Mouse (Mus musculus) left cerebral cortex, postnatal 25 days (tissue): Measurements from ENCODE around the gene Klhdc8a. TPM values are rescaled to one million over a fixed set of nuclear protein-coding genes. Genes with fewer than 3 reads are reported as not detected.

Experiments used
- DNase-seq, 2 experiments: peaks; one replicate each; pipeline ENCODE4 v3.0.0; 2022; ENCODE audit warnings: low spot score in 2 of 2, mixed read lengths in 1 of 2
- intact Hi-C: fragments of 180-260 bp; cut with DNase I; formaldehyde crosslinking; loops from one replicate; pipeline ENCODE4 v1.15.1; 2025
- total RNA-seq, 2 experiments: library from RNA; stranded (reverse); gene quantifications; 2 replicates each; pipeline ENCODE4 v1.2.3; 2021

The Klhdc8a gene
- total RNA-seq, 2 experiments from 2014 or later = 11.3 to 14.1 TPM

- intact Hi-C loops = no loop called here
- no peak for DNase-seq
These were observed 10.4 kb upstream of the Klhdc8a start for GRCm38 (mm10) chr1:132287991-132288451.

- intact Hi-C loops = no loop called here
- peak in 1 of 2 experiments; percentile 27 for DNase-seq
These were observed 8.5 kb upstream of the Klhdc8a start for GRCm38 (mm10) chr1:132289965-132290364.

- DNase-seq = no peak
- intact Hi-C loops = no loop called here
These were observed 7.3 kb upstream of the Klhdc8a start for GRCm38 (mm10) chr1:132290921-132291675.

- intact Hi-C loops = no loop called here
These were observed 6.7 kb upstream of the Klhdc8a start for GRCm38 (mm10) chr1:132291706-132292105.

GRCm38 (mm10) chr1:132292318-132293129 is 5.9 kb upstream of the Klhdc8a start:
- intact Hi-C loops = no loop called here
- no peak for DNase-seq

More at GRCm38 (mm10) chr1:132291706-132292105, 6.7 kb upstream of the Klhdc8a start:
- DNase-seq = no peak

GRCm38 (mm10) chr1:132295506-132295905 is 2.9 kb upstream of the Klhdc8a start:
- intact Hi-C loops = no loop called here
- no peak for DNase-seq

GRCm38 (mm10) chr1:132296051-132296450 is 2.4 kb upstream of the Klhdc8a start:
- intact Hi-C loops = no loop called here
- peak in 1 of 2 experiments; percentile 65 for DNase-seq

- intact Hi-C loops = no loop called here
- peak in 1 of 2 experiments; percentile 48 for DNase-seq
These were observed 507 bp downstream of the Klhdc8a start for GRCm38 (mm10) chr1:132298801-132299464.

- intact Hi-C loops = no loop called here
- no peak for DNase-seq
These were observed 1.3 kb downstream of the Klhdc8a start for GRCm38 (mm10) chr1:132299744-132300143.

- DNase-seq = no peak
- intact Hi-C loops = no loop called here
These were observed 2.8 kb downstream of the Klhdc8a start for GRCm38 (mm10) chr1:132301242-132301641.

- intact Hi-C loops = no loop called here
These were observed 4.0 kb downstream of the Klhdc8a start for GRCm38 (mm10) chr1:132302341-132302866.

GRCm38 (mm10) chr1:132304618-132305214 is 6.3 kb downstream of the Klhdc8a start:
- DNase-seq = no peak
- intact Hi-C loops = loop anchor here (5.0 kb wide), 2 partner anchors 67 to 147 kb away; no protein-coding TSS in a partner anchor

More at GRCm38 (mm10) chr1:132302341-132302866, 4.0 kb downstream of the Klhdc8a start:
- DNase-seq = no peak

GRCm38 (mm10) chr1:132306160-132306559 is 7.7 kb downstream of the Klhdc8a start:
- intact Hi-C loops = loop anchor here (2.0 to 5.0 kb wide), 3 partner anchors 69 to 185 kb away; no protein-coding TSS in a partner anchor
- DNase-seq = peak; percentile 47 to 53

- intact Hi-C loops = loop anchor here (2.0 to 5.0 kb wide), 3 partner anchors 70 to 186 kb away; no protein-coding TSS in a partner anchor
- DNase-seq = no peak
These were observed 8.4 kb downstream of the Klhdc8a start for GRCm38 (mm10) chr1:132306808-132307207.

- DNase-seq = peak in 1 of 2 experiments; percentile 67
- intact Hi-C loops = loop anchor here (2.0 to 5.0 kb wide), 3 partner anchors 71 to 187 kb away; no protein-coding TSS in a partner anchor
These were observed 9.5 kb downstream of the Klhdc8a start for GRCm38 (mm10) chr1:132307962-132308361.

- intact Hi-C loops = loop anchor here (5.0 kb wide), 2 partner anchors 71 to 151 kb away; no protein-coding TSS in a partner anchor
- no peak for DNase-seq
These were observed 10.2 kb downstream of the Klhdc8a start for GRCm38 (mm10) chr1:132308674-132309073.

- intact Hi-C loops = no loop called here
These were observed 12.3 kb downstream of the Klhdc8a start for GRCm38 (mm10) chr1:132310754-132311153.

GRCm38 (mm10) chr1:132311174-132311859 is 12.9 kb downstream of the Klhdc8a start:
- no peak for DNase-seq
- intact Hi-C loops = no loop called here

More at GRCm38 (mm10) chr1:132310754-132311153, 12.3 kb downstream of the Klhdc8a start:
- DNase-seq = no peak
